Mouse (Mus musculus) c-Kit-positive CD71-positive TER-119-negative erythroid progenitor cells, embryonic 14.5 days (primary cell): ENCODE data around the gene Fut7.
"Not testable (repeated sequence)": the region's sequence is repeated elsewhere in the genome, so short reads cannot be mapped to it uniquely, and the experiment has no call there.

ENCODE experiments used
- DNase-seq: peaks from one replicate; pipeline ENCODE4 v3.0.0-alpha.2; 2013; ENCODE audit warnings: low read depth

The Fut7 gene

GRCm38 (mm10) chr2:25422587-25423410 lies at the start of gene Fut7:
Fut7 (plus strand) TSS chr2:25423267.
- no peak for DNase-seq

GRCm38 (mm10) chr2:25373431-25373830 lies 49.6 kb upstream of the Fut7 start:
- no peak for DNase-seq

GRCm38 (mm10) chr2:25376589-25376988 lies 46.5 kb upstream of the Fut7 start:
- DNase-seq, result no peak

- DNase-seq, result no peak
Observed at GRCm38 (mm10) chr2:25384492-25384891, 38.6 kb upstream of the Fut7 start.

GRCm38 (mm10) chr2:25391266-25391665 lies 31.8 kb upstream of the Fut7 start:
- DNase-seq, result no peak

- no peak for DNase-seq
Observed at GRCm38 (mm10) chr2:25394281-25395221, 28.5 kb upstream of the Fut7 start.

GRCm38 (mm10) chr2:25395721-25396596 lies 27.1 kb upstream of the Fut7 start, which contains the start of gene Entpd2:
Entpd2 (plus strand) TSS chr2:25395874.
- DNase-seq, result no peak

GRCm38 (mm10) chr2:25396597-25396983 lies 26.5 kb upstream of the Fut7 start:
- DNase-seq, result no peak

GRCm38 (mm10) chr2:25397010-25397409 lies 26.1 kb upstream of the Fut7 start:
- no peak for DNase-seq

GRCm38 (mm10) chr2:25398065-25398464 lies 25.0 kb upstream of the Fut7 start:
- no peak for DNase-seq

GRCm38 (mm10) chr2:25399051-25399450 lies 24.0 kb upstream of the Fut7 start, which contains the start of gene Npdc1:
Npdc1 (plus strand) TSS chr2:25399351.
- no peak for DNase-seq

GRCm38 (mm10) chr2:25400291-25400690 lies 22.8 kb upstream of the Fut7 start:
- no peak for DNase-seq

- DNase-seq, result no peak
Observed at GRCm38 (mm10) chr2:25400764-25401163, 22.3 kb upstream of the Fut7 start.

GRCm38 (mm10) chr2:25402377-25402971 lies 20.6 kb upstream of the Fut7 start:
- peak; percentile 92 for DNase-seq

GRCm38 (mm10) chr2:25402972-25403601 lies 20.0 kb upstream of the Fut7 start:
- no peak for DNase-seq

GRCm38 (mm10) chr2:25403994-25404393 lies 19.1 kb upstream of the Fut7 start:
- DNase-seq, result no peak

GRCm38 (mm10) chr2:25408908-25409307 lies 14.2 kb upstream of the Fut7 start:
- no peak for DNase-seq

- not testable (repeated sequence) for DNase-seq
Observed at GRCm38 (mm10) chr2:25413436-25413835, 9.6 kb upstream of the Fut7 start.

GRCm38 (mm10) chr2:25417426-25417825 lies 5.6 kb upstream of the Fut7 start:
- no peak for DNase-seq

GRCm38 (mm10) chr2:25421896-25422295 lies 1.2 kb upstream of the Fut7 start:
- no peak for DNase-seq

- DNase-seq, result no peak
Observed at GRCm38 (mm10) chr2:25423626-25424025, 559 bp downstream of the Fut7 start.
